Mouse (Mus musculus): ENCODE data around the gene Ttc28. TPM values are rescaled to one million over a fixed set of nuclear protein-coding genes. Genes with fewer than 3 reads are reported as not detected.

The Ttc28 gene
- polyA plus RNA-seq, 1 experiment from 2014 or later: 10.2 TPM

- no peaks in the 10 kb centered on the region for H3K9me3 ChIP-seq
- no peaks in the 10 kb centered on the region for H3K27me3 ChIP-seq (replicated peaks)
- H3K36me3 ChIP-seq: no peaks in the 10 kb centered on the region
- no peak overlapping the region for H3K9ac ChIP-seq
- 68% methylated on average over 13 of the region's 13 CpGs for WGBS
- no peak for ATAC-seq (ENCODE audit: insufficient read depth, low FRiP score, low read depth)
- H3K4me3 ChIP-seq (replicated peaks): no peak overlapping the region
- no peak overlapping the region for H3K27ac ChIP-seq
- H3K4me2 ChIP-seq: no peak overlapping the region
- H3K4me1 ChIP-seq: no peaks in the 10 kb centered on the region; the same call in 1 of the 2 replicates
Measured at GRCm38 (mm10) chr5:111214890-111215289, 335.3 kb downstream of the Ttc28 start.

- H3K36me3 ChIP-seq: no peaks in the 10 kb centered on the region
- H3K27me3 ChIP-seq (replicated peaks): no peaks in the 10 kb centered on the region
- no peak overlapping the region for H3K9ac ChIP-seq
- no peak overlapping the region for H3K4me2 ChIP-seq
- H3K4me3 ChIP-seq (replicated peaks): no peak overlapping the region
- no peak overlapping the region for H3K27ac ChIP-seq
- no peaks in the 10 kb centered on the region for H3K9me3 ChIP-seq
- H3K4me1 ChIP-seq: no peaks in the 10 kb centered on the region; the same call in 1 of the 2 replicates
- 36% methylated on average over 11 of the region's 11 CpGs for WGBS
- ATAC-seq (ENCODE audit: insufficient read depth, low FRiP score, low read depth): no peak
Measured at GRCm38 (mm10) chr5:111215722-111216121, 336.1 kb downstream of the Ttc28 start.

- H3K4me1 ChIP-seq: no peaks in the 10 kb centered on the region; the same call in 1 of the 2 replicates
- no peak for ATAC-seq (ENCODE audit: insufficient read depth, low FRiP score, low read depth)
- WGBS: 75% methylated on average over 9 of the region's 9 CpGs
Measured at GRCm38 (mm10) chr5:111216166-111216565, 336.6 kb downstream of the Ttc28 start.

GRCm38 (mm10) chr5:111217447-111218110, 338.0 kb downstream of the Ttc28 start:
- H3K27ac ChIP-seq: peak overlapping the region; percentile 28; the same call in 1 of the 2 replicates
- H3K36me3 ChIP-seq: no peaks in the 10 kb centered on the region
- no peaks in the 10 kb centered on the region for H3K27me3 ChIP-seq (replicated peaks)
- H3K9ac ChIP-seq: no peak overlapping the region
- H3K4me2 ChIP-seq: no peak overlapping the region
- no peaks in the 10 kb centered on the region for H3K9me3 ChIP-seq
- H3K4me1 ChIP-seq: no peaks in the 10 kb centered on the region; the same call in 1 of the 2 replicates
- 66% methylated on average over 18 of the region's 18 CpGs for WGBS
- H3K4me3 ChIP-seq (replicated peaks): no peak overlapping the region
- ATAC-seq (ENCODE audit: insufficient read depth, low FRiP score, low read depth): no peak

More at GRCm38 (mm10) chr5:111216166-111216565, 336.6 kb downstream of the Ttc28 start:
- H3K36me3 ChIP-seq: no peaks in the 10 kb centered on the region
- H3K4me3 ChIP-seq (replicated peaks): no peak overlapping the region
- H3K27me3 ChIP-seq (replicated peaks): no peaks in the 10 kb centered on the region
- no peak overlapping the region for H3K9ac ChIP-seq
- no peaks in the 10 kb centered on the region for H3K9me3 ChIP-seq
- no peak overlapping the region for H3K4me2 ChIP-seq
- no peak overlapping the region for H3K27ac ChIP-seq

GRCm38 (mm10) chr5:111218111-111218891, 338.7 kb downstream of the Ttc28 start:
- H3K4me2 ChIP-seq: no peak overlapping the region
- no peaks in the 10 kb centered on the region for H3K27me3 ChIP-seq (replicated peaks)
- H3K9ac ChIP-seq: no peak overlapping the region
- H3K27ac ChIP-seq: peak overlapping the region; percentile 26; the same call in 1 of the 2 replicates
- H3K9me3 ChIP-seq: no peaks in the 10 kb centered on the region
- peaks cover 4% of the 10 kb centered on the region; the same call in 1 of the 2 replicates for H3K36me3 ChIP-seq
- no peak overlapping the region for H3K4me3 ChIP-seq (replicated peaks)
- ATAC-seq (ENCODE audit: insufficient read depth, low FRiP score, low read depth): no peak
- 65% methylated on average over 6 of the region's 6 CpGs for WGBS
- no peaks in the 10 kb centered on the region; the same call in 1 of the 2 replicates for H3K4me1 ChIP-seq

GRCm38 (mm10) chr5:111218998-111219397, 339.4 kb downstream of the Ttc28 start:
- no peak overlapping the region for H3K4me3 ChIP-seq (replicated peaks)
- H3K4me2 ChIP-seq: no peak overlapping the region
- 88% methylated on average over 5 of the region's 5 CpGs for WGBS
- no peak overlapping the region for H3K9ac ChIP-seq
- no peak for ATAC-seq (ENCODE audit: insufficient read depth, low FRiP score, low read depth)
- H3K9me3 ChIP-seq: no peaks in the 10 kb centered on the region
- H3K27me3 ChIP-seq (replicated peaks): no peaks in the 10 kb centered on the region
- no peaks in the 10 kb centered on the region; the same call in 1 of the 2 replicates for H3K4me1 ChIP-seq
- 0 out of 2 replicates have a peak overlapping the region, but pooled peaks have one; percentile 7 for H3K27ac ChIP-seq
- H3K36me3 ChIP-seq: peaks cover 11% of the 10 kb centered on the region

- Histone ChIP-seq H3K9me3 (no peaks in the 10 kb centered on the region), H3K27me3 (replicated peaks) (no peaks in the 10 kb centered on the region), H3K4me1 (no peaks in the 10 kb centered on the region; the same call in 1 of the 2 replicates), H3K4me3 (replicated peaks) (no peak overlapping the region), H3K27ac (peak overlapping the region; percentile 13; the same call in 1 of the 2 replicates), H3K9ac (no peak overlapping the region), H3K4me2 (no peak overlapping the region), H3K36me3 (peaks cover 15% of the 10 kb centered on the region)
- WGBS: 64% methylated on average over 16 of the region's 16 CpGs
- ATAC-seq (ENCODE audit: insufficient read depth, low FRiP score, low read depth): no peak
Measured at GRCm38 (mm10) chr5:111220679-111221380, 341.2 kb downstream of the Ttc28 start.

- Histone ChIP-seq H3K27ac (no peak overlapping the region), H3K9ac (no peak overlapping the region), H3K4me2 (no peak overlapping the region), H3K36me3 (peaks cover 15% of the 10 kb centered on the region), H3K4me3 (replicated peaks) (no peak overlapping the region), H3K4me1 (peaks cover 12% of the 10 kb centered on the region), H3K9me3 (no peaks in the 10 kb centered on the region), H3K27me3 (replicated peaks) (no peaks in the 10 kb centered on the region)
- 43% methylated on average over 11 of the region's 11 CpGs for WGBS
- ATAC-seq (ENCODE audit: insufficient read depth, low FRiP score, low read depth): no peak
Measured at GRCm38 (mm10) chr5:111222820-111223219, 343.2 kb downstream of the Ttc28 start.

- Histone ChIP-seq H3K36me3 (peaks cover 15% of the 10 kb centered on the region), H3K4me1 (peaks cover 33% of the 10 kb centered on the region), H3K27ac (no peak overlapping the region), H3K9ac (no peak overlapping the region), H3K9me3 (no peaks in the 10 kb centered on the region), H3K4me3 (replicated peaks) (no peak overlapping the region), H3K27me3 (replicated peaks) (no peaks in the 10 kb centered on the region), H3K4me2 (no peak overlapping the region)
- 66% methylated on average over 11 of the region's 11 CpGs for WGBS
- no peak for ATAC-seq (ENCODE audit: insufficient read depth, low FRiP score, low read depth)
Measured at GRCm38 (mm10) chr5:111225306-111225705, 345.7 kb downstream of the Ttc28 start.

- H3K36me3 ChIP-seq: peaks cover 15% of the 10 kb centered on the region
- H3K4me2 ChIP-seq: no peak overlapping the region
- no peaks in the 10 kb centered on the region for H3K27me3 ChIP-seq (replicated peaks)
- H3K9me3 ChIP-seq: no peaks in the 10 kb centered on the region
- H3K9ac ChIP-seq: no peak overlapping the region
- no peak overlapping the region for H3K27ac ChIP-seq
- 71% methylated on average over 10 of the region's 10 CpGs for WGBS
- H3K4me1 ChIP-seq: peaks cover 33% of the 10 kb centered on the region
- no peak for ATAC-seq (ENCODE audit: insufficient read depth, low FRiP score, low read depth)
- no peak overlapping the region for H3K4me3 ChIP-seq (replicated peaks)
Measured at GRCm38 (mm10) chr5:111226486-111226885, 346.9 kb downstream of the Ttc28 start.

GRCm38 (mm10) chr5:111227850-111228249, 348.2 kb downstream of the Ttc28 start:
- ATAC-seq (ENCODE audit: insufficient read depth, low FRiP score, low read depth): no peak
- Histone ChIP-seq H3K4me2 (no peak overlapping the region), H3K9me3 (no peaks in the 10 kb centered on the region), H3K27me3 (replicated peaks) (no peaks in the 10 kb centered on the region), H3K36me3 (peaks cover 20% of the 10 kb centered on the region), H3K4me1 (peaks cover 33% of the 10 kb centered on the region), H3K9ac (no peak overlapping the region), H3K27ac (peak overlapping the region; percentile 67; the same call in 1 of the 2 replicates), H3K4me3 (replicated peaks) (no peak overlapping the region)
- WGBS: 29% methylated on average over 5 of the region's 5 CpGs

All from stomach, embryonic 15.5 days (tissue).